Comparison of ENCODE assay signal across 14 mouse cellular contexts in genomic region chr16:22121109-22121508, GRCm38 (mm10). TPM values are rescaled to one million over a fixed set of nuclear protein-coding genes. Genes with fewer than 3 reads are reported as not detected.
DNase-seq lines count a peak whose midpoint lies in the region; ATAC-seq lines count a peak whose summit lies in the region.
"Had no signal": no experiment of that assay in that cellular context is flagged by ENCODE, and none has a peak within 500 bp of the region (broad histone marks: within the 10 kb centered on the region; RNA-seq: fewer than 3 reads in every experiment).

No protein-coding gene starts in this region.

- H3K4me3 ChIP-seq in heart, embryonic 11.5 days (ENCODE audit: low read depth, low read length) = no peak overlapping the region
- H3K4me3 ChIP-seq in midbrain, embryonic 16.5 days (ENCODE audit: low read depth, low read length) = no peak overlapping the region
- H3K4me3 ChIP-seq: limb, embryonic 13.5 days had no signal

- H3K4me1 ChIP-seq in heart, embryonic 11.5 days (ENCODE audit: control insufficient read depth, insufficient read depth, low read length) = peaks cover 27% of the 10 kb centered on the region
- 0 out of 2 replicates have a peak, but pooled peaks cover 2% of the 10 kb centered on the region for H3K4me1 ChIP-seq in midbrain, embryonic 16.5 days (ENCODE audit: control insufficient read depth, insufficient read depth, low read length)

- 39% methylated on average over 8 of the region's 8 CpGs for WGBS in heart, embryonic 11.5 days (ENCODE audit: insufficient replicate concordance)
- WGBS in midbrain, embryonic 16.5 days = 96% methylated on average over 8 of the region's 8 CpGs

- H3K9me3 ChIP-seq in heart, embryonic 11.5 days (replicated peaks; ENCODE audit: control insufficient read depth, low read length) = no peaks in the 10 kb centered on the region
- H3K9me3 ChIP-seq in midbrain, embryonic 16.5 days (replicated peaks; ENCODE audit: control insufficient read depth, low read length, poor library complexity, severe bottlenecking) = no peaks in the 10 kb centered on the region
- H3K9me3 ChIP-seq: limb, embryonic 13.5 days had no signal

- no peak overlapping the region for H3K27ac ChIP-seq in heart, embryonic 11.5 days (ENCODE audit: low read depth, low read length)
- no peak overlapping the region for H3K27ac ChIP-seq in midbrain, embryonic 16.5 days (ENCODE audit: low read length)
- H3K27ac ChIP-seq: limb, embryonic 13.5 days had no signal

- H3K9ac ChIP-seq in heart, embryonic 11.5 days (ENCODE audit: low read depth, low read length) = no peak overlapping the region
- H3K9ac ChIP-seq in midbrain, embryonic 16.5 days (ENCODE audit: low read depth, low read length) = no peak overlapping the region
- H3K9ac ChIP-seq: limb, embryonic 13.5 days had no signal

- peak; percentile 24 to 40 for DNase-seq in left cerebral cortex, adult 18-20 months (ENCODE audit: low spot score in 2 of 2)
- no peak for DNase-seq in left cerebral cortex, postnatal 10 days (ENCODE audit: extremely low spot score in 1 of 2, low spot score in 2 of 2)
- DNase-seq in adrenal gland, postnatal 10 days = peak; percentile 46
- peak; percentile 33 for DNase-seq in lung, postnatal 36 days
- DNase-seq in spleen, postnatal 4 days (ENCODE audit: low spot score in 2 of 2) = no peak
- no peak for DNase-seq in urinary bladder, postnatal 4 days (ENCODE audit: low spot score in 2 of 2)
- DNase-seq: cerebellum, postnatal 25 days; kidney, adult 2 months; retina, postnatal 1 day had no signal

- intact Hi-C loops in left cerebral cortex, postnatal 10 days (cut with DNase I) = no loop called here

- ATAC-seq in heart, embryonic 11.5 days (replicated peaks; ENCODE audit: insufficient number of reproducible peaks, low FRiP score, low TSS enrichment) = no peak
- ATAC-seq in midbrain, embryonic 16.5 days = no peak

- peak overlapping the region; percentile 18; the same call in 1 of the 2 replicates for H3K4me2 ChIP-seq in heart, embryonic 11.5 days
- H3K4me2 ChIP-seq in midbrain, embryonic 16.5 days (ENCODE audit: low read length) = no peak overlapping the region
- H3K4me2 ChIP-seq: limb, embryonic 13.5 days had no signal

- no peaks in the 10 kb centered on the region for H3K27me3 ChIP-seq in heart, embryonic 11.5 days (ENCODE audit: control insufficient read depth, insufficient read depth, low read length)
- H3K27me3 ChIP-seq in midbrain, embryonic 16.5 days (ENCODE audit: control insufficient read depth, insufficient read depth, low read depth, low read length) = no peaks in the 10 kb centered on the region
- H3K27me3 ChIP-seq: CH12.LX; limb, embryonic 13.5 days had no signal

- peaks cover 3% of the 10 kb centered on the region; the same call in 1 of the 2 replicates for H3K36me3 ChIP-seq in heart, embryonic 11.5 days (ENCODE audit: control insufficient read depth, insufficient read depth, low read length)
- H3K36me3 ChIP-seq in midbrain, embryonic 16.5 days (ENCODE audit: control insufficient read depth, insufficient read depth, low read length) = no peaks in the 10 kb centered on the region

RNA-seq across cellular contexts. Expression of gene Igf2bp2, which starts 42.0 kb away (rescaled TPM):
- total RNA-seq in left cerebral cortex, adult 18-20 months (2021) = under 1 TPM; 0.68 to 1.00 TPM
- total RNA-seq in left cerebral cortex, postnatal 10 days (2021) = 1 to 10 TPM; 1.9 to 2.6 TPM
- 10 to 100 TPM; 15.8 to 21.8 TPM for total RNA-seq in adrenal gland, postnatal 10 days (2021)
- 102 and 108 TPM in 2 replicates for polyA plus RNA-seq in heart, embryonic 11.5 days (2014; fragmentation: Nextera tagmentation; extraction: Ambion mirVana)
- polyA plus RNA-seq in midbrain, embryonic 16.5 days (2015; fragmentation: Nextera tagmentation; extraction: Ambion mirVana) = 9.7 and 13.0 TPM in 2 replicates
- total RNA-seq: monocyte, adult 5-6 weeks had no signal

Comparison
In these comparisons a context has a peak if more than half of its experiments do, and no peak if none do; other contexts are left out.
1. DNase-seq: peak in left cerebral cortex, adult 18-20 months (2 of 2), adrenal gland, postnatal 10 days (single experiment) and lung, postnatal 36 days (single experiment); none in left cerebral cortex, postnatal 10 days (0 of 2), spleen, postnatal 4 days (0 of 2) and urinary bladder, postnatal 4 days (0 of 2).
2. RNA of gene Igf2bp2, which starts 42.0 kb away (total RNA-seq): 15.8 to 21.8 TPM in adrenal gland, postnatal 10 days; 1.9 to 2.6 TPM in left cerebral cortex, postnatal 10 days and 0.68 to 1.00 TPM in left cerebral cortex, adult 18-20 months; every median in the first group is over 4 times any median in the second.